Mouse (Mus musculus) Patski (cell line): ENCODE results near the gene Olfr986. TPM values are rescaled to one million over a fixed set of nuclear protein-coding genes. Genes with fewer than 3 reads are reported as not detected.
"Not testable (repeated sequence)": the region's sequence is repeated elsewhere in the genome, so short reads cannot be mapped to it uniquely, and the experiment has no call there.

Experiments used
- ATAC-seq: fragments of 100-300 bp; one replicate; pipeline ENCODE4 v1.8.0; 2021
- CTCF ChIA-PET: fragments of 350-600 bp; sonication (Branson Sonifier 250); formaldehyde crosslinking; loops from one replicate; lab custom pipeline; 2022; ENCODE audit warnings: inconsistent platforms; lab: Charles Lee
- POLR2A ChIA-PET: fragments of 350-600 bp; sonication (Branson Sonifier 250); formaldehyde crosslinking; loops from one replicate; lab custom pipeline; 2022; ENCODE audit warnings: antibody characterized with exemption, inconsistent platforms; lab: Charles Lee
- DNase-seq: peaks from one replicate; pipeline ENCODE4 v3.0.0-alpha.2; 2011; ENCODE audit warnings: low read depth, low spot score
- H3K27me3 ChIP-seq: fragments of 371-371 bp; one replicate; pipeline ENCODE4 v1.5.1; 2021
- CTCF ChIP-seq: fragments of 100-300 bp; IDR thresholded peaks from one replicate; pipeline ENCODE4 v1.5.1; 2021
- in situ Hi-C: fragments of 300-500 bp; cut with MboI; formaldehyde crosslinking; loops from 3 replicates; pipeline ENCODE4 v1.11.1; 2018; ENCODE audit warnings: low pct_unique_long_range_greater_than_20kb, mixed read lengths
- polyA plus RNA-seq: library from polyadenylated mRNA; unstranded; gene quantifications from one replicate; pipeline ENCODE4 v1.2.3, GENCODE M21; 2021

Gene Olfr986
- polyA plus RNA-seq = not detected

- DNase-seq = no peak
- no peak for ATAC-seq
- H3K27me3 ChIP-seq = no peaks in the 10 kb centered on the region
- ChIA-PET CTCF (interaction anchor here (1.4 kb wide), 1 partner anchor 64 kb away, joined by 3 read pairs; no protein-coding TSS in a partner anchor), POLR2A (no interaction called here)
- TF ChIP-seq CTCF = no peak
- in situ Hi-C loops = no loop called here
Observed at GRCm38 (mm10) chr9:40180620-40181019, at the start of gene Olfr986. Olfr986 (plus strand) TSS chr9:40180920.

- ATAC-seq = no peak
- TF ChIP-seq CTCF = no peak
- POLR2A ChIA-PET = no interaction called here
- CTCF ChIA-PET = interaction anchor here (1.2 kb wide), 1 partner anchor 11 kb away, joined by 4 read pairs; no protein-coding TSS in a partner anchor
- DNase-seq = no peak
- no peaks in the 10 kb centered on the region for H3K27me3 ChIP-seq
- in situ Hi-C loops = no loop called here
Observed at GRCm38 (mm10) chr9:40136987-40137688, 43.6 kb upstream of the Olfr986 start.

DNA sequence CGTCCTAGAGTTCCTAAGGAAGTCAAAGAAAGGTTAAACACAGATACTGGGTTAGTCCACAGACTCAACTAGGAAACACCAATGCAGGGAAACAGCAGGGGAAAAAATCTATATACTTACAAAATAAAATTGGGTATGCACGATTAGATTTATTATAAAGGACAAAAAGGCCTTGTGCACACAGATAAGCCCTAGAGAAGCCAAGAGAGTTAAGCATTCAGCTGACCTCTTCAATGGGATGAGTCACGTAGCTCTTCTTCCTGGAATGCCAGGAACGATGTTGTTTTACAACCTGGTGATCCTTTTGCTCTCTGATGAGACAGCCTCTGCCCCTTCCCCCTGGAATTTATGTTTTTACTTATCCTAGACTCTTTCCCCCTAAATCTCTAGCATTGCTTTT is 41.2 kb upstream of the Olfr986 start:
- DNase-seq = no peak
- no peaks in the 10 kb centered on the region for H3K27me3 ChIP-seq
- in situ Hi-C loops = no loop called here
- TF ChIP-seq CTCF = no peak
- ChIA-PET POLR2A (no interaction called here), CTCF (interaction anchor here (1.2 to 2.2 kb wide), 2 partner anchors 21 to 23 kb away, joined by 4 to 8 read pairs; no protein-coding TSS in a partner anchor)
- peak; percentile 96 for ATAC-seq

- in situ Hi-C loops = no loop called here
- POLR2A ChIA-PET = no interaction called here
- ATAC-seq (no peak), DNase-seq (no peak)
- no peaks in the 10 kb centered on the region for H3K27me3 ChIP-seq
- CTCF ChIA-PET = no interaction called here
- no peak for TF ChIP-seq CTCF
Observed at GRCm38 (mm10) chr9:40141544-40141943, 39.2 kb upstream of the Olfr986 start.

- no peaks in the 10 kb centered on the region for H3K27me3 ChIP-seq
- no peak for TF ChIP-seq CTCF
- ATAC-seq (no peak), DNase-seq (no peak)
- POLR2A ChIA-PET = no interaction called here
- CTCF ChIA-PET = no interaction called here
- in situ Hi-C loops = no loop called here
Observed at GRCm38 (mm10) chr9:40155118-40155644, 25.5 kb upstream of the Olfr986 start.

DNA sequence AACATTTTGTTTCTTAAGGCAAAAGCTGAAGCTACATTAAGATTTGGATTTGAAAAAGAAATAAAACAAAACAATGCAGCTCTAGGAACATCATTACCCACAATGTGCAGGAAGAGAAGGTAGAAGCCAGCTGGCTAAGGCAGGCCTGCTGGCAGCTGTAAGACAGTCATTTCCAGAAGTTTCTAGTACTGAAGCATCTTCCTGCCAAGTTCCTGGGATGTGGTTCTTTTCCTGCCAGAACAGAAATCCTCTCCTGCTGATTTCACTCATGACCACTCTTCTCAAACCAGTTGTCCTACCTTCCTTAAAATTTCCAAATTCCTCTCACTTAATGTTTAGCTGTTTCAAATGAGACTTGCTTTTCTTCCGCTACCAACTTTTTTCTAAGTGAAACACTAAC is 14.3 kb upstream of the Olfr986 start:
- H3K27me3 ChIP-seq = no peaks in the 10 kb centered on the region
- ChIA-PET POLR2A (no interaction called here), CTCF (no interaction called here)
- no peak for TF ChIP-seq CTCF
- ATAC-seq (no peak), DNase-seq (no peak)
- in situ Hi-C loops = no loop called here

DNA sequence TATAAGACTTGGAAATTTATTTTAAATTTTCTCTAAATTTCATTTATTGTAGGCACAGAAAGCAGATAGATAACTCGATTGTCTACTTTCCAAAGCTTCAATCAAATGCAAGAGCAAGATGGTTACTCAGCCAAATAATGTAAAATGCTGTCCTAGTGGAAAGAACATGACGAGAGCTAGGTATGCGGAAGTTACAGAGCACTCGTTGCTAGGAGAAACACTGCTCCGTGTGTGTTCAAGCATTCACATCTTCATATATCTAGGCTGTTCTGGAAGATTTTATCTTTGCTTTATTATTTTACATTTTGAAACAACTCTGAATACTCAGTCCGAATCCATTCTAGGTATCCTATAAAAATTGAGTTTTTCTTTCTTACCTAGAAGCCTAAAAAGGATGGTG is 3.7 kb upstream of the Olfr986 start:
- in situ Hi-C loops = no loop called here
- H3K27me3 ChIP-seq = no peaks in the 10 kb centered on the region
- DNase-seq = no peak
- CTCF ChIA-PET = no interaction called here
- POLR2A ChIA-PET = no interaction called here
- peak; percentile 90 for ATAC-seq
- no peak for TF ChIP-seq CTCF

DNA sequence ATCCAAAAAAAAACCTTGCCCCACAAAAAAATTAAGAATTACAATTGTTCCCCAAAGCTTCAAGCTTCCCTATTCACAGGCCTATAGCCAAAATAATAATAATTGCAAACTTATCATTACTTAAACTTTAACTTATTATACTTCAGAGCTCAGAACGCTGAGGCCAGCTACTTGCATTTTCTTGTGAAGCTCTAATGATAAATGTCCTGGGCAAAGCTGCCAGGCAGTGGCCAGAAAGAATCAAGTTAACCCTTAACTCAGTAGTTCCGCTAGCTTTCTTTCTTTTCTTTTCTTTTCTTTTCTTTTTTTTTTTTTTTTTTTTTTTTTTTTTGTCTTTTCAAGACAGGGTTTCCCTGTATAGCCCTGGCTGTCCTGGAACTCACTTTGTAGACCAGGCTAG is 4.4 kb downstream of the Olfr986 start:
- in situ Hi-C loops, ATAC-seq, H3K27me3 ChIP-seq, DNase-seq, CTCF ChIA-PET, POLR2A ChIA-PET: not testable (repeated sequence)

DNA sequence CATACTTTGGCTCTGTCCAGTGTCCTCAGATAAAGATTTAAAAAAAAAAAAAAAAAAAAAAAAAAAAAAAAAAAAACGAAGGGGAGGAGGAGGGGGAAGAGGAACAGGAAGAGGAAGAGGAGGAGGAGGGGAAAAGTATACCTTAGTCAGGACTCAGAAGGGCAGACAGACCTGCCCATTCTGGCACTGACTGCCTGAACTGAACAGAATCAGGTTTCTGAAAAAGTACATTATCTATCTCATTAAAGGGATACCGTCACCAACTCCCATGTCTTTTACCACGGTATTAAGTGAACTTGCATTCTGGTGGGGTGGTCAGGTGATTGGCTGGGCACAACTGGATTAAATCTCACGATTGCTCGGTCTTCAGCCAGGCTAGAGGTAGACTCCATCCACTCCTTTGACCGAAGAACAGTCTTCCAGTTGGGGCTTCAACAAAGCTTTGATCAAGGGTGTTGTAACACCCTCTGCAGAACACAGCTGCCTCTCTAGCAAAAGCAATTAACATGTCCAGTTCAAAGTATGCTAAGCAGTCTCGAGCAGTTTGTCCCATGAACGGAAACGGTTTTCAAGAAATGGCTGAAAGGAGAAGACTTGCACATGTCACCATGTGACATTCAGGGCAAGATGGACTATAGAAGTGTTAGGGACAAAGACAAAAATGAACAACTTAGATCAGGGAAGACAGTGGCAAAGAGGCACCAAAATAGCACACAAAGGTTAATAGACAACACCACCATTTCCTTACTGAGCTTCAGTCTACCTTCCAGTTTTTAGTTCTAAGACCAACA is 10.6 kb downstream of the Olfr986 start:
- no peak for TF ChIP-seq CTCF
- in situ Hi-C loops = loop anchor here (5.0 kb wide), 1 partner anchor 74 kb away; no protein-coding TSS in a partner anchor
- H3K27me3 ChIP-seq = no peaks in the 10 kb centered on the region
- DNase-seq = no peak
- ChIA-PET CTCF (no interaction called here), POLR2A (no interaction called here)
- no peak for ATAC-seq

GRCm38 (mm10) chr9:40192098-40193038 is 11.6 kb downstream of the Olfr986 start, which contains the start of gene Zfp202:
Zfp202 (plus strand) TSS chr9:40192316.
- no peaks in the 10 kb centered on the region for H3K27me3 ChIP-seq
- TF ChIP-seq CTCF = peak; percentile 88
- CTCF ChIA-PET = interaction anchor here (1.3 kb wide), 1 partner anchor 75 kb away, joined by 3 read pairs; no protein-coding TSS in a partner anchor
- DNase-seq (peak; percentile 57), ATAC-seq (peak; percentile 94)
- in situ Hi-C loops = loop anchor here (5.0 kb wide), 1 partner anchor 75 kb away; no protein-coding TSS in a partner anchor
- POLR2A ChIA-PET = no interaction called here
